In genomic region chr6:115492952-115493613, GRCm38 (mm10) we compare ENCODE assay signal across 11 mouse cellular contexts. TPM values are rescaled to one million over a fixed set of nuclear protein-coding genes. Genes with fewer than 3 reads are reported as not detected.
DNase-seq lines count a peak whose midpoint lies in the region; ATAC-seq and TF ChIP-seq lines count a peak whose summit lies in the region.
"Had no signal": no experiment of that assay in that cellular context is flagged by ENCODE, and none has a peak within 500 bp of the region (broad histone marks: within the 10 kb centered on the region; RNA-seq: fewer than 3 reads in every experiment).

No protein-coding gene starts in this region.

- TF ChIP-seq POLR2A in myocyte (IDR thresholded peaks at IDR 0.05; ENCODE audit: insufficient read length, low read depth) = no peak

- no peaks in the 10 kb centered on the region for H3K4me1 ChIP-seq in forebrain, postnatal 0 days (ENCODE audit: insufficient read depth)
- H3K4me1 ChIP-seq: neural tube, embryonic 13.5 days had no signal

- peak; percentile 94 for ATAC-seq in forebrain, postnatal 0 days

- no peaks in the 10 kb centered on the region for H3K36me3 ChIP-seq in forebrain, postnatal 0 days (ENCODE audit: insufficient read depth)
- no peaks in the 10 kb centered on the region for H3K36me3 ChIP-seq in myocyte (ENCODE audit: control insufficient read depth, insufficient read depth)
- H3K36me3 ChIP-seq: heart, embryonic 13.5 days; neural tube, embryonic 13.5 days had no signal

- TF ChIP-seq CTCF in gastrocnemius, adult 2 months (IDR thresholded peaks at IDR 0.05) = no peak
- TF ChIP-seq CTCF in forebrain, postnatal 0 days (IDR thresholded peaks at IDR 0.05; ENCODE audit: low read depth) = no peak

- peak overlapping the region; percentile 66 for H3K27ac ChIP-seq in gastrocnemius, adult 2 months
- 0 out of 2 replicates have a peak overlapping the region, but pooled peaks have one; percentile 67 for H3K27ac ChIP-seq in forebrain, postnatal 0 days (ENCODE audit: low read depth, low read length)
- H3K27ac ChIP-seq: heart, embryonic 13.5 days; neural tube, embryonic 13.5 days had no signal

- peak; percentile 47 for DNase-seq in gastrocnemius, adult 2 months
- DNase-seq in gastrocnemius, postnatal 36 days = no peak
- DNase-seq in adipocyte (ENCODE audit: low spot score) = peak; percentile 80
- DNase-seq in forebrain, postnatal 0 days = peak; percentile 86
- no peak for DNase-seq in natural killer cell, adult 2 months (ENCODE audit: low spot score in 2 of 2)
- DNase-seq in retina, postnatal 1 day = no peak
- no peak for DNase-seq in spleen, postnatal 4 days (ENCODE audit: low spot score in 2 of 2)

- H3K4me3 ChIP-seq in gastrocnemius, adult 2 months = no peak overlapping the region
- H3K4me3 ChIP-seq in forebrain, postnatal 0 days (ENCODE audit: low read depth, low read length) = no peak overlapping the region
- H3K4me3 ChIP-seq in myocyte = no peak overlapping the region
- H3K4me3 ChIP-seq: heart, embryonic 13.5 days; neural tube, embryonic 13.5 days had no signal

- no peaks in the 10 kb centered on the region for H3K27me3 ChIP-seq in forebrain, postnatal 0 days (ENCODE audit: insufficient read depth, low read length)
- no peaks in the 10 kb centered on the region for H3K27me3 ChIP-seq in myocyte (ENCODE audit: control insufficient read depth, insufficient read depth, insufficient read length)
- H3K27me3 ChIP-seq: CH12.LX; heart, embryonic 13.5 days; neural tube, embryonic 13.5 days had no signal

- 46% methylated on average over 11 of the region's 11 CpGs for WGBS in forebrain, postnatal 0 days

- H3K9ac ChIP-seq in forebrain, postnatal 0 days = no peak overlapping the region
- H3K9ac ChIP-seq: heart, embryonic 13.5 days; neural tube, embryonic 13.5 days had no signal

- intact Hi-C loops in gastrocnemius, adult 2 months (cut with DNase I) = no loop called here
- intact Hi-C loops in gastrocnemius, postnatal 36 days (cut with DNase I) = no loop called here

- H3K9me3 ChIP-seq in forebrain, postnatal 0 days (ENCODE audit: low read length) = no peaks in the 10 kb centered on the region
- H3K9me3 ChIP-seq: heart, embryonic 13.5 days; neural tube, embryonic 13.5 days had no signal

- H3ac ChIP-seq in myocyte (ENCODE audit: control insufficient read depth, insufficient read length) = no peak overlapping the region

- H3K79me2 ChIP-seq in myocyte (ENCODE audit: control insufficient read depth, insufficient read depth) = no peaks in the 10 kb centered on the region

- H3K4me2 ChIP-seq in forebrain, postnatal 0 days (ENCODE audit: low read depth) = no peak overlapping the region
- H3K4me2 ChIP-seq in myocyte (ENCODE audit: low read depth) = peak overlapping the region; percentile 73
- H3K4me2 ChIP-seq: heart, embryonic 13.5 days; neural tube, embryonic 13.5 days had no signal

TF ChIP-seq in myocyte, 11 proteins besides CTCF, POLR2A, EP300 and RAD21:
- no peak for TF ChIP-seq E2F4 (IDR thresholded peaks at IDR 0.05; ENCODE audit: insufficient read depth)
- no peak for TF ChIP-seq MYOD1 (IDR thresholded peaks at IDR 0.05; ENCODE audit: control insufficient read depth in 1 of 3, insufficient read length in 2 of 3, low read depth in 2 of 3)
- no peak for TF ChIP-seq TCF3 (IDR thresholded peaks at IDR 0.05; ENCODE audit: insufficient read length, low read depth)
- TF ChIP-seq MAX (IDR thresholded peaks at IDR 0.05; ENCODE audit: low read depth) = no peak
- TF ChIP-seq USF1 (IDR thresholded peaks at IDR 0.05; ENCODE audit: low read depth) = no peak
- TF ChIP-seq REST (IDR thresholded peaks at IDR 0.05; ENCODE audit: insufficient read depth, insufficient read length) = no peak
- no peak for TF ChIP-seq MYOG (IDR thresholded peaks at IDR 0.05; ENCODE audit: control insufficient read depth in 1 of 3, insufficient read depth in 1 of 3, insufficient read length in 2 of 3, low read depth in 2 of 3)
- no peak for TF ChIP-seq POLR2AphosphoS2 (IDR thresholded peaks at IDR 0.05; ENCODE audit: insufficient read length, low read depth)
- TF ChIP-seq SRF (IDR thresholded peaks at IDR 0.05; ENCODE audit: control insufficient read depth, insufficient read length, low read depth) = no peak

RNA-seq across cellular contexts. Expression of gene Tsen2, which starts 51.4 kb away (rescaled TPM):
- 1 to 10 TPM; 5.8 to 8.2 TPM for total RNA-seq in gastrocnemius, adult 2 months (2021)
- 1 to 10 TPM; 5.0 to 5.9 TPM for total RNA-seq in gastrocnemius, postnatal 36 days (2021)
- 31.5 and 33.7 TPM in 2 replicates for total RNA-seq in forebrain, postnatal 0 days (2014; rRNA removed)
- 34.4 and 35.6 TPM in 2 replicates for polyA plus RNA-seq in forebrain, postnatal 0 days (2015; fragmentation: Nextera tagmentation; extraction: Ambion mirVana)
- 13.4 TPM for polyA plus RNA-seq in myocyte (2012; fragmentation: generic; extraction: Trizol)

Comparison
In these comparisons a context has a peak if more than half of its experiments do, and no peak if none do; other contexts are left out.
1. DNase-seq: peak in gastrocnemius, adult 2 months (single experiment), adipocyte (single experiment) and forebrain, postnatal 0 days (single experiment); none in gastrocnemius, postnatal 36 days (0 of 2), natural killer cell, adult 2 months (0 of 2), retina, postnatal 1 day (single experiment) and spleen, postnatal 4 days (0 of 2).